19 mouse cellular contexts compared by ENCODE assay signal in genomic region chr17:83963561-83963960, GRCm38 (mm10).
A peak's percentile ranks its signal among the peaks of the same experiment; 100 is the strongest.
DNase-seq lines count a peak whose midpoint lies in the region; ATAC-seq and TF ChIP-seq lines count a peak whose summit lies in the region.
"Had no signal": no experiment of that assay in that cellular context is flagged by ENCODE, and none has a peak within 500 bp of the region (broad histone marks: within the 10 kb centered on the region; RNA-seq: fewer than 3 reads in every experiment).

No protein-coding gene starts in this region.

- no peak for DNase-seq in frontal cortex, postnatal 25 days (ENCODE audit: low spot score in 2 of 2)
- DNase-seq in thymus, postnatal 0 days (ENCODE audit: low spot score), result peak; percentile 32
- DNase-seq in thymus, postnatal 36 days, result no peak
- peak; percentile 68 for DNase-seq in stomach, postnatal 0 days (ENCODE audit: low spot score)
- DNase-seq in lung, adult 18-20 months, result no peak
- DNase-seq in left cerebral cortex, adult 8-10 months (ENCODE audit: low spot score in 2 of 2), result no peak
- DNase-seq: adrenal gland, postnatal 25 days; gastrocnemius, adult 2 months; heart, postnatal 10 days; kidney, adult 11 months; kidney, postnatal 36 days; lung, postnatal 14 days; right cerebral cortex, postnatal 14 days had no signal

- no peaks in the 10 kb centered on the region for H3K27me3 ChIP-seq in limb, embryonic 12.5 days
- H3K27me3 ChIP-seq in stomach, postnatal 0 days (ENCODE audit: control insufficient read depth, insufficient read depth, low read length), result no peaks in the 10 kb centered on the region
- H3K27me3 ChIP-seq: neural tube, embryonic 13.5 days had no signal

- H3K27ac ChIP-seq in limb, embryonic 12.5 days, result peak overlapping the region; percentile 97
- H3K27ac ChIP-seq in stomach, postnatal 0 days (replicated peaks), result peak overlapping the region; percentile 53; the same call in 1 of the 2 replicates
- H3K27ac ChIP-seq: hindbrain, embryonic 14.5 days; neural tube, embryonic 13.5 days had no signal

- no peak for TF ChIP-seq EP300 in stomach, postnatal 0 days (optimal IDR thresholded peaks at IDR 0.05)

- H3K4me3 ChIP-seq in limb, embryonic 12.5 days (replicated peaks), result no peak overlapping the region
- H3K4me3 ChIP-seq in stomach, postnatal 0 days (ENCODE audit: low read depth, low read length), result no peak overlapping the region
- H3K4me3 ChIP-seq: erythroblast, embryonic 14.5 days; gastrocnemius, adult 2 months; megakaryocyte, embryonic 14.5 days; neural tube, embryonic 13.5 days had no signal

- H3K9ac ChIP-seq in limb, embryonic 12.5 days (replicated peaks), result no peak overlapping the region
- no peak overlapping the region for H3K9ac ChIP-seq in stomach, postnatal 0 days (ENCODE audit: low read length)
- H3K9ac ChIP-seq: hindbrain, embryonic 14.5 days; neural tube, embryonic 13.5 days had no signal

- ATAC-seq in frontal cortex, adult (ENCODE audit: low TSS enrichment), result 0 out of 2 replicates have a peak, but pooled peaks have one; percentile 21
- no peak for ATAC-seq in limb, embryonic 12.5 days (ENCODE audit: insufficient number of reproducible peaks, insufficient read depth, low FRiP score, low TSS enrichment, low read depth)
- no peak for ATAC-seq in stomach, postnatal 0 days (ENCODE audit: low FRiP score, low TSS enrichment)

- peaks cover 73% of the 10 kb centered on the region for H3K4me1 ChIP-seq in limb, embryonic 12.5 days (replicated peaks)
- peaks cover 17% of the 10 kb centered on the region for H3K4me1 ChIP-seq in stomach, postnatal 0 days (replicated peaks; ENCODE audit: control insufficient read depth, insufficient read depth)

- WGBS in limb, embryonic 12.5 days, result 70% methylated on average over 7 of the region's 8 CpGs
- 72% methylated on average over 7 of the region's 8 CpGs for WGBS in stomach, postnatal 0 days

- H3K9me3 ChIP-seq in limb, embryonic 12.5 days, result no peaks in the 10 kb centered on the region; the same call in 1 of the 2 replicates
- H3K9me3 ChIP-seq in stomach, postnatal 0 days (ENCODE audit: control insufficient read depth, low read length), result no peaks in the 10 kb centered on the region

- 0 out of 2 replicates have a peak overlapping the region, but pooled peaks have one; percentile 0 for H3K4me2 ChIP-seq in limb, embryonic 12.5 days
- no peak overlapping the region for H3K4me2 ChIP-seq in stomach, postnatal 0 days (replicated peaks; ENCODE audit: low read depth)
- H3K4me2 ChIP-seq: hindbrain, embryonic 14.5 days; neural tube, embryonic 13.5 days had no signal

- TF ChIP-seq CTCF in stomach, postnatal 0 days (IDR thresholded peaks at IDR 0.05; ENCODE audit: low read depth), result no peak

- no peaks in the 10 kb centered on the region for H3K36me3 ChIP-seq in limb, embryonic 12.5 days
- H3K36me3 ChIP-seq in stomach, postnatal 0 days (ENCODE audit: control insufficient read depth, insufficient read depth, low read length), result no peaks in the 10 kb centered on the region
- H3K36me3 ChIP-seq: neural tube, embryonic 13.5 days had no signal

Comparison
In these comparisons a context has a peak if more than half of its experiments do, and no peak if none do; other contexts are left out.
1. DNase-seq: peak in thymus, postnatal 0 days (single experiment) and stomach, postnatal 0 days (single experiment); none in frontal cortex, postnatal 25 days (0 of 2), thymus, postnatal 36 days (0 of 2), lung, adult 18-20 months (0 of 2) and left cerebral cortex, adult 8-10 months (0 of 2).